Mouse (Mus musculus) adipocyte (in vitro differentiated cells): ENCODE data around the gene Cldn34c1.
"Not testable (repeated sequence)": the region's sequence is repeated elsewhere in the genome, so short reads cannot be mapped to it uniquely, and the experiment has no call there.

Source experiments
- DNase-seq: peaks from one replicate; pipeline ENCODE4 v3.0.0-alpha.2; 2016; ENCODE audit warnings: low spot score

Cldn34c1 gene

DNA sequence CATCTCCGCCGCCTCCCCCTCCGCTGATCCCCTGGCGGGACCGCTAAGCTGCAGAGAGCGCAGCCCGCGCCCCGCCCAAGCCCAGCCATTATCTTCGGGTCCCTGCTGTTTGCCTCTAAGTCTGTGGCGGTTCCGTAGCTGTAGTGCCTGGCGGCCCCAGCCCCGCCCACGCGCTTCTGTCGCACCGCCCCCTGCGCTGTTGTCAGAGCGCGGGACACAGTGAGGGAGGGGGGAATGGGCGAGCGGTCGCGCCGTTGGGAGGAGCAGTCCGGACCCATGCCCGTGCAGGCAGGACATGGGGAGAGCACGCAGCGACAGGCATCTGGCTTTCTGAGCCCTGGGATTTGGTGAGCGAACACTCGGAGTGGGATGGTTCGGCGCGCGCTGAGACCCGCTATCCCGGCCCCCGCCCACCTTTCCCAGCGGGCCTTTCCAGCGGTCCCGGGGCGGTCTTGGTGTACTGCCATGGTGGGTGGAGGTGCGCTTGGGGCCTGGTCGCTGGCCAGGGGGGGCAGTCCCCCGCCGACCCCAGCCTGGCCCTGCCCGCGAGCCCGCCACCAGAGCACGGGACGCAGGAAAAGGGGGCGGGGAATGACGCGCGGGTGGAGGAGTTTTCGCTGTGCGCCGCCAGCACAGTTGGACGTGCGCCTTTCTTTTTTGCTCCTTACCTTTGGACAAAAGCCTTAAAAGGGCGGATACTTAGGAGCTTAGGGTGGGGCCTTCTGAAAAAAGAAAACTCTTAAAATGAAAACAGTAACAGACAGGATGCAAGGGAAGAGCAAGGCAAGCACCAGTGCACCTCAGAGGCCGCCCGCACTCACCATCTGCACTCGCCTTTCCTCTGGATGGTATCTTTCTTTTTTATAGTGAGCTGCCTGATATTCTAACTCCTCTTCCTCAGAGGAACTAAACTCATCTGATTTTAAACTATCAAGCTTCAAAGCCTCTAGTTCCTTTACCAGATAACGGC, at the start of gene Cldn34c1:
Cldn34c1 (plus strand) TSS at position 205 of the 970 bp plus-strand sequence.
- DNase-seq: no peak

GRCm38 (mm10) chrX:123087441-123087840, 15.9 kb upstream of the Cldn34c1 start:
- DNase-seq: peak; percentile 66

GRCm38 (mm10) chrX:123102806-123103205, 489 bp upstream of the Cldn34c1 start:
- DNase-seq: not testable (repeated sequence)

GRCm38 (mm10) chrX:123104692-123105091, 1.4 kb downstream of the Cldn34c1 start:
- not testable (repeated sequence) for DNase-seq

GRCm38 (mm10) chrX:123222381-123222780, 119.1 kb downstream of the Cldn34c1 start, which contains the start of gene Srsx:
Srsx (minus strand) TSS chrX:123222481.
- not testable (repeated sequence) for DNase-seq
